Mouse (Mus musculus): ENCODE data around the gene Snapc5. TPM values are rescaled to one million over a fixed set of nuclear protein-coding genes. Genes with fewer than 3 reads are reported as not detected.

The Snapc5 gene
- polyA plus RNA-seq, 1 experiment from 2014 or later: 30.8 TPM

DNA sequence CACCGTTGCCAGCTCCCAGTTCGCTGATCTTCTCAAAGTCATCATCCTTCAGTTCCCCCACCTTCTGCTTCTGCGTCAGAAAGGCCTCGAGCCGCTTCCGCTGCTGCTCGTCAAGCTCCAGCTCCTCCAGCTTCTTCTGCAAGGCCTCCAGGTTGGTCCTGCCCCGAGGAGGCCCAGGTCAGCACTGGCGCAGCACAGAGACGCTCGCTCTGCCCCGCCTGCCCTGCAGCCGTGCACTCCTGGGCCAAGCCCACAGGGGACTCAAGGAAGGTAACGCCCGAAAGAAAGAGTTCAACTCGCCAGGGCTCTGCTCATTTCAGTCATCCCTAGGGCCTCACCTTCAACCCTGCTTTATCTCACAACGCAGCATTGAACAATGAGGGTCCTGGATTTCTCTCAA lies 35.4 kb downstream of the Snapc5 start:
- Histone ChIP-seq H3K4me3 (ENCODE audit: low read depth, low read length) (no peak overlapping the region), H3K9ac (ENCODE audit: low read depth, low read length) (no peak overlapping the region), H3K36me3 (ENCODE audit: control insufficient read depth, insufficient read depth, low read length) (no peaks in the 10 kb centered on the region), H3K4me1 (ENCODE audit: control insufficient read depth, insufficient read depth, low read length) (no peaks in the 10 kb centered on the region), H3K4me2 (ENCODE audit: low read length) (no peak overlapping the region), H3K9me3 (replicated peaks; ENCODE audit: control insufficient read depth, low read length, poor library complexity, severe bottlenecking) (no peaks in the 10 kb centered on the region), H3K27ac (ENCODE audit: low read length) (no peak overlapping the region), H3K27me3 (ENCODE audit: control insufficient read depth, insufficient read depth, low read depth, low read length) (no peaks in the 10 kb centered on the region)
- no peak for ATAC-seq
- 93% methylated on average over 17 of the region's 17 CpGs for WGBS

DNA sequence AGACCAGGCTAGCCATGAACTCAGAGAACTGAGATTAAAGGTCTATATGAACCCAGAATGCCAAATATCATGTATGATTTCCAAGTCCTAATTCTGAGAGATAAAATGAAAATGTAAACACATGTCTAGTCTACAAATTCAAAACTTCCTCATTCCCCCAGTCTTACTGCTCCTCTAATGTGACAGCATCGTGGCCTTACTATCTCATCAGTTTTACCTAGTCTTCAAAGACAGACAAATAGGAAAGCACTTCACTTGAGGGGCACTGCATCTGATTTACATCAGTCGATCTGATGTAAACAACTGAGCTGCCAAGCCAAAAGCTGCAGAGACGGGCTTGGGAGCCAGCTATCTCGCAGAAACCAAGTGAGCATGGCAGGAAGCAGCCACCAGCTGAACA lies 37.0 kb downstream of the Snapc5 start:
- H3K9me3 ChIP-seq (replicated peaks; ENCODE audit: control insufficient read depth, low read length, poor library complexity, severe bottlenecking): no peaks in the 10 kb centered on the region
- WGBS: 88% methylated on average over 4 of the region's 4 CpGs

DNA sequence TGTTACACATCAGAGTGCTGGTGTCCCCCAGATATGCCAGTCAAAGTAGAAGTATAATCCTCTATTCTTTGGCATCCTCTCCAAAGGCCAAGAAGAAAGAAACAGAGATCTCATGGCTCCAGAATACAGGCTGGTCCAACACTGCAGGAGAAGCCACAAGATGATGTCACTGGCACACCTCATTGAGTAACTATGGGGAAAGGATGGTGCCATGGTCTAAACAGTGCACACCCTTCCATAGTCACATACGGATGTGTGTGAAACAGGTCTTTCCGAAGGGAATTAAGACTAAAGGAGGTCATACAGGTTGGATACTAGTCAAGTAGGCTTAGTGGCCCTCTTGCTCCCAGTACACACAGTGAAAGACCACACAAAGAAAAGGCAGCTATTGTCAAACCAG lies 37.6 kb downstream of the Snapc5 start:
- H3K27me3 ChIP-seq (ENCODE audit: control insufficient read depth, insufficient read depth, low read depth, low read length): no peaks in the 10 kb centered on the region
- no peaks in the 10 kb centered on the region for H3K9me3 ChIP-seq (replicated peaks; ENCODE audit: control insufficient read depth, low read length, poor library complexity, severe bottlenecking)
- H3K9ac ChIP-seq (ENCODE audit: low read depth, low read length): no peak overlapping the region
- no peak overlapping the region for H3K27ac ChIP-seq (ENCODE audit: low read length)
- H3K4me3 ChIP-seq (ENCODE audit: low read depth, low read length): no peak overlapping the region
- WGBS: 94% methylated on average over 2 of the region's 2 CpGs
- H3K4me1 ChIP-seq (ENCODE audit: control insufficient read depth, insufficient read depth, low read length): no peaks in the 10 kb centered on the region
- no peak for ATAC-seq
- no peaks in the 10 kb centered on the region for H3K36me3 ChIP-seq (ENCODE audit: control insufficient read depth, insufficient read depth, low read length)
- H3K4me2 ChIP-seq (ENCODE audit: low read length): no peak overlapping the region

More for the DNA sequence above, 37.0 kb downstream of the Snapc5 start:
- H3K9ac ChIP-seq (ENCODE audit: low read depth, low read length): no peak overlapping the region
- ATAC-seq: no peak
- no peak overlapping the region for H3K4me3 ChIP-seq (ENCODE audit: low read depth, low read length)
- no peak overlapping the region for H3K4me2 ChIP-seq (ENCODE audit: low read length)
- H3K27ac ChIP-seq (ENCODE audit: low read length): no peak overlapping the region
- H3K36me3 ChIP-seq (ENCODE audit: control insufficient read depth, insufficient read depth, low read length): no peaks in the 10 kb centered on the region
- H3K27me3 ChIP-seq (ENCODE audit: control insufficient read depth, insufficient read depth, low read depth, low read length): no peaks in the 10 kb centered on the region
- no peaks in the 10 kb centered on the region for H3K4me1 ChIP-seq (ENCODE audit: control insufficient read depth, insufficient read depth, low read length)

DNA sequence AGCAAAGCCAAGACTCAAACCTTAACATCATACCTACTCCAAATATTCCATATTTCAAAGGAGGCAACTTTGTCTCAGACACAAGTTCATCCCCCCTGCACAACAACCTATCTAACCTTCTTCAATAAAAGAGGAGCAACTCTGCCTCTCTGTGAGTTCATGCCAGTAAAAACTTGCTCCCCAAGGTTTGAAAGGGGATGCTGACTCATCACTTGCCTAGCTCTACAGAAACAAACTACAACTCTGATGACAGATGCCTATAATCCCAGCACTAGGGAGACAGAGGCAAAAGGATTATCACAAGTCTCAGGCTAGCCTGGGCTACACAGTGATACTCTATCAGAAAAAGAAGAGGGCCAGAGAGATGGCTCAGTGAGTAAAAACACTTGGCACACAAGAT lies 38.8 kb downstream of the Snapc5 start:
- Histone ChIP-seq H3K4me3 (ENCODE audit: low read depth, low read length) (no peak overlapping the region), H3K9ac (ENCODE audit: low read depth, low read length) (no peak overlapping the region), H3K27me3 (ENCODE audit: control insufficient read depth, insufficient read depth, low read depth, low read length) (no peaks in the 10 kb centered on the region), H3K4me2 (ENCODE audit: low read length) (no peak overlapping the region), H3K27ac (ENCODE audit: low read length) (no peak overlapping the region), H3K36me3 (ENCODE audit: control insufficient read depth, insufficient read depth, low read length) (no peaks in the 10 kb centered on the region), H3K4me1 (ENCODE audit: control insufficient read depth, insufficient read depth, low read length) (no peaks in the 10 kb centered on the region), H3K9me3 (replicated peaks; ENCODE audit: control insufficient read depth, low read length, poor library complexity, severe bottlenecking) (no peaks in the 10 kb centered on the region)
- no peak for ATAC-seq

DNA sequence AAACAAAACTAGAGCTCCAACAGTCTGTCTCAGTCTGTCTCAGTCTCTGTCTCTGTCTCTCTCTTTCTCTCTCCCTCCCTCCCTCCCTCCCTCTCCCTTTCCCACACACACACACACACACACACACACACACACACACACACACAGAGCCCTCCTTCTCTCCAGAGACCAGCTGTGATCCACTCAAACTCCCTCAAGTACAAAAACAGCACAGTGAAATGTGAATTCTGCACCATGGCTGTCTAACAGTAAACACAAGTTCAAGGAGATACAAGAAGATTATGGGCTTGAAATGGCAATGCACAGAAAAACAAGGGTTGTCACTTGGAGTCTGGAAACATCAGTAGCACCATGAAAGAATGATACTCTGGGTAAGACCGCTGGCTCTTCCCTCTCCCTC lies 40.2 kb downstream of the Snapc5 start:
- H3K9ac ChIP-seq (ENCODE audit: low read depth, low read length): no peak overlapping the region
- H3K36me3 ChIP-seq (ENCODE audit: control insufficient read depth, insufficient read depth, low read length): no peaks in the 10 kb centered on the region
- no peak overlapping the region for H3K4me2 ChIP-seq (ENCODE audit: low read length)
- H3K27me3 ChIP-seq (ENCODE audit: control insufficient read depth, insufficient read depth, low read depth, low read length): no peaks in the 10 kb centered on the region
- no peaks in the 10 kb centered on the region for H3K9me3 ChIP-seq (replicated peaks; ENCODE audit: control insufficient read depth, low read length, poor library complexity, severe bottlenecking)
- no peak overlapping the region for H3K27ac ChIP-seq (ENCODE audit: low read length)
- H3K4me3 ChIP-seq (ENCODE audit: low read depth, low read length): no peak overlapping the region
- H3K4me1 ChIP-seq (ENCODE audit: control insufficient read depth, insufficient read depth, low read length): no peaks in the 10 kb centered on the region
- ATAC-seq: no peak
- 50% methylated on average over 1 of the region's 1 CpGs for WGBS

DNA sequence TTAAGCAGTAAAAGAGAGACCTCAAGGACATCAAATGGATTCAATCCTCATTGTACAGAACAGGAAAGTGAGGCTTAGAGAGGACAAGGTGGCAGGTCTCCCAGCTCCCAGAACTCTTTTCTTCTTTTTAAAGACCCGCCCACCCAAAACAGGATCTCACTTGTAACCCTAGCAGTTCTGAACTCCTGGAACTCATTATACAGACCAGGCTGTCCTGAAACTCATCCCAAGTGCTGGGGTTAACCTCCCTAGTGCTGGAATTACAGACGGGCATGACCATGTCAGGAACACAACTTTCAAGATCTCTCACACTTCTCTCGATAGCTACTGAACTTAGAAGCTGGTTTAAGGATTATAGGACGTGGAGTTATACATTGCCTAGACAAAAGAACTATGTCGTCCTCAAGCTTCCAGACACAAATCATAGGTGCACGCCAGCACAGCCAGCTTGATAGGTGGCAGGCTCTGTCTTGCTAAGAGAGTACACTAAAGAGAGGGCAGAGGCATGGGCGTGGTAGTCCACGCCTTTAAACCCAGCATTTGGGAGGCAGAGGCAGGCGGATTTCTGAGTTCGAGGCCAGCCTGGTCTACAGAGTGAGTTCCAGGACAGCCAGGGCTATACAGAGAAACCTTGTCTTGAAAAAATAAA lies 40.8 kb downstream of the Snapc5 start:
- Histone ChIP-seq H3K36me3 (ENCODE audit: control insufficient read depth, insufficient read depth, low read length) (no peaks in the 10 kb centered on the region), H3K9me3 (replicated peaks; ENCODE audit: control insufficient read depth, low read length, poor library complexity, severe bottlenecking) (no peaks in the 10 kb centered on the region), H3K4me2 (ENCODE audit: low read length) (no peak overlapping the region), H3K27ac (ENCODE audit: low read length) (no peak overlapping the region), H3K27me3 (ENCODE audit: control insufficient read depth, insufficient read depth, low read depth, low read length) (no peaks in the 10 kb centered on the region), H3K4me1 (ENCODE audit: control insufficient read depth, insufficient read depth, low read length) (no peaks in the 10 kb centered on the region), H3K4me3 (ENCODE audit: low read depth, low read length) (no peak overlapping the region), H3K9ac (ENCODE audit: low read depth, low read length) (no peak overlapping the region)
- no peak for ATAC-seq
- WGBS: 83% methylated on average over 10 of the region's 10 CpGs

DNA sequence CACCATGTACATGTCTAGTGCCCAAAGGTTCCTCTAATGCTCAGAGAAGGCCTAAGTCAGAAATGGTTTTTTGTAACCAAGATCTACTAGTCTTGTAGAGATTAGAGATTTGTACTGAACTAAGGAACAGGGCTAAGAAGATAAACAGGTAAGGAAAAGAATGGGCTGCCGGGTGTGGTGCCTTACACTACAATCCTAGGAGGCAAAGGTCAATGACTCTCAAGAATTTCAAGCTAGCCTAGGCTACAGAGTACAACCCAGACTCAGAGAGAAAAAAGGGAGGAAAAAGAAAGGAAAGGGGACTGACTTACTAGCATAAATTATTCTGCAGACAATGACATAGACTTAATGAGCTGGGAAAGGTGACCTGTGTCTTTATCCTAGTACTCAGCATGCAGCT lies 41.5 kb downstream of the Snapc5 start:
- Histone ChIP-seq H3K9me3 (replicated peaks; ENCODE audit: control insufficient read depth, low read length, poor library complexity, severe bottlenecking) (no peaks in the 10 kb centered on the region), H3K4me2 (ENCODE audit: low read length) (no peak overlapping the region), H3K4me3 (ENCODE audit: low read depth, low read length) (no peak overlapping the region), H3K27ac (ENCODE audit: low read length) (no peak overlapping the region), H3K27me3 (ENCODE audit: control insufficient read depth, insufficient read depth, low read depth, low read length) (no peaks in the 10 kb centered on the region), H3K36me3 (ENCODE audit: control insufficient read depth, insufficient read depth, low read length) (no peaks in the 10 kb centered on the region), H3K4me1 (ENCODE audit: control insufficient read depth, insufficient read depth, low read length) (no peaks in the 10 kb centered on the region), H3K9ac (ENCODE audit: low read depth, low read length) (no peak overlapping the region)
- 67% methylated on average over 1 of the region's 1 CpGs for WGBS
- no peak for ATAC-seq

DNA sequence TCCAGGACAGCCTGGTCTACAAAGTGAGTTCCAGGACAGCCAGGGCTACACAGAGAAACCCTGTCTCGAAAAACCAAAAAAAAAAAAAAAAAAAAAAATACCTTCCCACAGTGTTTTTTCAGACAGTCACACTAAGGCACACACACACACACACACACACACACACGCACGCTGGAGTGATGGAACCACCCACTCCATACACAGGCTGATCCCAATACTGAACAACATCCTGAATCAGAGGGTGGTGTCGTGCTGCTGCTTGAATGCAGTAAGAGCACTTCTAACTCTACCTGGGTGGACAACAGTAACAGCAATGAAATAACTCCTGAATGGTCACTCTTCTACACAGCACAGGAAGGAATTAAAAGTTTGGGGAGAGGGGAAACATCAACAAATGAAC lies 42.4 kb downstream of the Snapc5 start:
- Histone ChIP-seq H3K27ac (ENCODE audit: low read length) (no peak overlapping the region), H3K9me3 (replicated peaks; ENCODE audit: control insufficient read depth, low read length, poor library complexity, severe bottlenecking) (no peaks in the 10 kb centered on the region), H3K9ac (ENCODE audit: low read depth, low read length) (no peak overlapping the region), H3K4me3 (ENCODE audit: low read depth, low read length) (no peak overlapping the region), H3K27me3 (ENCODE audit: control insufficient read depth, insufficient read depth, low read depth, low read length) (no peaks in the 10 kb centered on the region), H3K4me2 (ENCODE audit: low read length) (no peak overlapping the region), H3K36me3 (ENCODE audit: control insufficient read depth, insufficient read depth, low read length) (no peaks in the 10 kb centered on the region), H3K4me1 (ENCODE audit: control insufficient read depth, insufficient read depth, low read length) (no peaks in the 10 kb centered on the region)
- 76% methylated on average over 4 of the region's 4 CpGs for WGBS
- no peak for ATAC-seq

DNA sequence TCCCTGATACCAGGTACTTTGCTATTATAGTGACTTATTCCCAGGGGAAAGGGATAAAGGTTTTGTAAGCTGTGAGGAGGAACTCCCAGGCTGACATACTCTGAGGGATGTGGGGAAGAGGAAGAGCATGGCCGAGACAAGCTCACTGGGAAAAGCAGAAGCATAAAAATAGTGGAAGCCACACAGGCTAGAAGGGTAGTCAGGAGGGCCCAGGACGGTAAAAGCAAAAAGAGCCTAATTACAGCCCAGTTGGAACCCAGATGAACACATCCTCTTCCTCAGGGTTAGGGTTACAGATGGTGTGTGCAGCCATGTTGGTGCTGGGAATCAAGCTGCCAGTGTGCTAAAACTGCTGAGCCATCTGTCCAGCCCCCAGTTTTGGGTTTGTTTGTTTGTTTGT lies 43.0 kb downstream of the Snapc5 start:
- whole genome bisulfite sequencing: 73% methylated on average over 2 of the region's 2 CpGs
- no peak overlapping the region for H3K9ac ChIP-seq (ENCODE audit: low read depth, low read length)

More for the DNA sequence above, 43.0 kb downstream of the Snapc5 start:
- ATAC-seq: no peak
- Histone ChIP-seq H3K4me3 (ENCODE audit: low read depth, low read length) (no peak overlapping the region), H3K27me3 (ENCODE audit: control insufficient read depth, insufficient read depth, low read depth, low read length) (no peaks in the 10 kb centered on the region), H3K4me2 (ENCODE audit: low read length) (no peak overlapping the region), H3K4me1 (ENCODE audit: control insufficient read depth, insufficient read depth, low read length) (no peaks in the 10 kb centered on the region), H3K36me3 (ENCODE audit: control insufficient read depth, insufficient read depth, low read length) (no peaks in the 10 kb centered on the region), H3K9me3 (replicated peaks; ENCODE audit: control insufficient read depth, low read length, poor library complexity, severe bottlenecking) (no peaks in the 10 kb centered on the region), H3K27ac (ENCODE audit: low read length) (no peak overlapping the region)

All from midbrain, embryonic 16.5 days (tissue).